Mouse (Mus musculus): Measurements from ENCODE around the gene Tgm3.

The Tgm3 gene

GRCm38 (mm10) chr2:130070396-130070795, 58.2 kb downstream of the Tgm3 start:
- DNase-seq (ENCODE audit: low spot score in 2 of 2) = no peak
